Mouse (Mus musculus) layer of hippocampus, postnatal 14 days (tissue): ENCODE measurements at regions not wholly inside any gene's neighbourhood (a gene's known extent, or its start where the extent isn't known, plus 50 kb on each side); places are given as distances from the start of the nearest gene placed in this dataset.

ENCODE experiments used
- DNase-seq, 2 experiments: peaks; one replicate each; pipeline ENCODE4 v3.0.0; 2021 to 2022; ENCODE audit warnings: low spot score in 2 of 2, mixed read lengths in 1 of 2

DNA sequence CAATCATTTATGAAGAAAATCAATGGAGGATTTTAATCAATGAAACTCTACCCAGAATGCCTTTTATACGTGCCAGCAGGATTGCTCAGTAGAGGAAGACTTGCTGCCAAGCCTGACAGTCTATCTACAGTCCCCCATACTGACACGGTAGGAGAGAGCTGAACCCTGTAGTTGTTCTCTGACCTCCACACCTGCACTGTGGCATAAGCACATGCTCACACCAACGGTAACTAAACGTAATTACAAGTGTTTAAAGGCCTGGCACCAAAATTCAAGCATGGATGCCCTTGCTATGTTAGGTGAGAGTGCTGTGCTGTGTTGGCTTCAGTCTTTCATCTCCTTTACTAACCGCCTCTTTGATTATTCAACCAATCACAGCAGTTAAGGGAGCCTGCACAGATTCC is 190.8 kb downstream of the Pfkfb3 start:
- no peak for DNase-seq

DNA sequence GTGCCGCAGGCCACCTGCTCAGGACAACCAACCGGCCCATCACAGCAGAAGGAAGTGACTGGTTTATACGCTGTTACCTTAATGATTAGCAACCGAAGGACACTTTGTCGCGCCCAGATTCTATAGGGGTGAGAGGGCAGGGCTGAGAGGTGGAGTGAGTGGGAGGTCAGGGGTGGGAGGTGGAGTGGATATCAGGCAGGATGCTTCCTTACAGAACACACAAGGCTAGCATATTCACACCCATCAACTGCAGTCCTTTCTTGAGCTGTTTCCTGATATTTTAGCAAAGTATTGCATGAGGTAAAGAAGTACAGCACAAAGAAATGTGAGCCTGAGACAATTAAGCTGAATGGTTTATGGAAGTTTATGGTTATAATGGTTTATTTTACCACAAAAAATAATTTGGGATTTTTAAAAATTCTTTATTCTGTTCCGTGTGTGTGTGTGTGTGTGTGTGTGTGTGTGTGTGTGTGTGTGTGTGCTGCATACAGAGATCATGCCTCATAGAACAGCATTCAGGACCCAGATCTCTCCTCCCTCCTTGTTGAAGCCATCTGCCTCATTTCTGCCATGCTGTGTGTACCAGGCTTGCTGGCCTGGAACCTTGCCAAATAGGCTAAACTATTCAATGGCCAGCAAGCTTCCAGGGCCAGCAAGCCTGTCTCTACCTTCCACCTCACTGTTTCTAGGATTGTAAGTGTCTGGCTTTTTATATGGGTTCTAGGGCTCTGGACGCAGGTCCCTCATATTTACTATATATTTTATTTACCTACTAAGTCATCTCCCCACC is 190.5 kb downstream of the Prkcq start:
- DNase-seq: peak in 1 of 2 experiments; percentile 68

DNA sequence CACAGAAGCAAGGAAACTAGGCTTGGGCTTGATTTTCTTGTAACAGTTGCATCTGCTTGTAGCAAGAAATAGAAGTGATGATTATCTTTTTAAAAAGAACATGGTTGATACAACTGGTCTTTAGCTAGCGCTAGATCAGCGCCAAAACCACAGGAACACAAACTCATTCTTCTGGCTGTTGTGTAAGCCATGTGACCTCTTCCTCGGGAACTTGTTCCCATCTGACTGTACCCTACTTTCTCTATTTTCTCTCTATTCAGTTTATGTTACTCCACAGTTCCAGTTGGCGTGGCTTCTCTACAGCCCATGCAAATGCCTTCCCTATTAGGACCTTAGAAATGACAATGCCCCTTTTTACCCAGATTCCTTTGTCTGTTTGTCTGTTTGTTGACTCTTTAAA is 187.4 kb downstream of the Prkcq start:
- DNase-seq: no peak

GRCm38 (mm10) chr2:11356714-11357113 is 184.8 kb downstream of the Prkcq start:
- DNase-seq: no peak

DNA sequence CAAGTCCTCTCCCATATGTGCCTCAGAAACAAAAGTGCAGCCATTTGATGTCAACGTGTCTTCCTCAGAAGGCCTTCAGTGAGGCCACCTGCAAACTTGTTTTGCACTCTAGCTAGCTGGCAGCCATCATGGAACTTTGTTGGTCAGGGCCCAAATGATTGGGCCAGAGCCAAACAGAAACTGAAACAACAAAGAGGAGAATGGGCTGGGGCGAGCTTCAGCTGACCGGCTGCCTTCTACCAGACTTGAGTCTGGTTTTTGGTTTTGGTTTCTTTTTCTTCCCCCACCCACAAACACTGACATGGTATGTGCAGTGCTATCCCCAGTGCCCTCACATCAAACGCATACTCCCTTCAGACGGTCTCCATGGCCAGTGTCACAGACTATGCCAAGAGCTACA is 183.7 kb downstream of the Prkcq start:
- DNase-seq: no peak
